Mouse (Mus musculus) E14TG2a.4 (cell line): ENCODE data around the gene Itgb7.

Source experiments
- CTCF ChIP-seq: conservative IDR thresholded peaks from 2 replicates; pipeline ENCODE4 v1.5.1; 2014; ENCODE audit warnings: low read length
- NANOG ChIP-seq: IDR thresholded peaks from 2 replicates; pipeline ENCODE4 v1.6.1; 2014; ENCODE audit warnings: borderline replicate concordance, low read length, mixed read lengths
- POU5F1 ChIP-seq: IDR thresholded peaks from 2 replicates; pipeline ENCODE4 v1.6.1; 2014; ENCODE audit warnings: low read length, borderline replicate concordance

DNA sequence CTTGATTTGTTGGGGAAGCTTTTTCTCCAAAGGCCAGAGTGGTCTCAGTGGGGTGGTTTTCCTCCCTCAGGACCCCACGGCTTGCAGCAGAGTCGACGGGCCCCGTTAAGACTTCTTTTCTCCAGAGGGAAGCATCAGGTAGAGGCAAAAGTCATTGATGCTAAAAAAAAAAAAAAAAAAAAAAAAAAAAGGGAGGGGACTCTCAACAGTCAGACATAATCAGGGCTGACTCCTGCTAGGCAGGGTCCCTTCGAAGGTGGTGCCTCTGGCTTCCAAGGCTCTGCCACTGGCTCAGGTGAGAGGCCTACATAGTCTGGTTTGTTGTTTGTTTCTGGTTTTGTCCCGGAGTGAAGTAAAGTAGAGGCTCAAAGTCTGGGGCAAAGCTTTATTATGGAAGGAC is 16.1 kb downstream of the Itgb7 start:
- TF ChIP-seq CTCF, result no peak
- no peak for TF ChIP-seq NANOG
- no peak for TF ChIP-seq POU5F1
